Mouse (Mus musculus): Measurements from ENCODE around the gene Abcg4.
"Not testable (repeated sequence)": the region's sequence is repeated elsewhere in the genome, so short reads cannot be mapped to it uniquely, and the experiment has no call there.

DNA sequence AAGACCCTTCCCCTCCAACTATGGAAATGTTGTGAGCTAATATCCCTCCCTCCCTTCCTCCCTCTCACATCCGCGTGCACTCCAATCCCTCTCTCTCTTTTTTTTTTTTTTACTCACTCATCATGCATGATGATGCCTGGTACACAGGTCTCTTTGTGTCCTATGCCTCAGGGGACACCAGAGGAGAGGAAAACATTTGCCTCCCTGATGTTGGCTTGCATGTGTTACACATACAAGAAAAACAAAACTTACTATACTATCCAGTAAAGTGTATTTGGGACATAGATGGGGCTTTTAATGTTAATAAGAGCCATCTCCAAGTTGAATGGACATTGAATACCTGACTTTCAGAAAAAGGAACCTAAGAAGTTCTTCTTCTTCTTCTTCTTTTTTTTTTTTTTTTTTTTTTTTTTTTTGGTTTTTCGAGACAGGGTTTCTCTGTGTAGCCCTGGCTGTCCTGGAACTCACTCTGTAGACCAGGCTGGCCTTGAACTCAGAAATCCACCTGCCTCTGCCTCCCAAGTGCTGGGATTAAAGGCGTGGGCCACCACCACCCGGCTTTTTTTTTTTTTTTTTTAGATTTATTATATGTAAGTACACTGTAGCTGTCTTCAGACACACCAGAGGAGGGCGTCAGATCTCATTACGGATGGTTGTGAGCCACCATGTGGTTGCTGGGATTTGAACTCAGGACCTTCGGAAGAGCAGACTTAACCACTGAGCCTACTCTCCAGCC is 36.8 kb upstream of the Abcg4 start:
- TF ChIP-seq CTCF (IDR thresholded peaks at IDR 0.05; ENCODE audit: control insufficient read depth, insufficient read depth, insufficient read length); MAX (IDR thresholded peaks at IDR 0.05); USF1 (IDR thresholded peaks at IDR 0.05; ENCODE audit: low read depth): not testable (repeated sequence)
